Mouse (Mus musculus) forebrain, embryonic 10.5 days (tissue): Measurements from ENCODE around the gene Ccdc162. TPM values are rescaled to one million over a fixed set of nuclear protein-coding genes. Genes with fewer than 3 reads are reported as not detected.
A peak's percentile ranks its signal among the peaks of the same experiment; 100 is the strongest.

Source experiments
- DNase-seq: peaks from one replicate; pipeline ENCODE4 v3.0.0-alpha.2; 2017; ENCODE audit warnings: low spot score; ENCODE audit errors: extremely low spot score
- H3K27ac ChIP-seq: fragments of 300-500 bp; sonication (generic); 2 replicates; pipeline ENCODE4 v1.5.1; 2016; ENCODE audit warnings: mild to moderate bottlenecking
- H3K27me3 ChIP-seq: fragments of 300-500 bp; sonication (generic); 2 replicates; pipeline ENCODE4 v1.6.1; 2016; ENCODE audit warnings: mild to moderate bottlenecking; ENCODE audit not compliant: poor library complexity, severe bottlenecking
- H3K36me3 ChIP-seq: fragments of 300-500 bp; sonication (generic); replicated peaks from 2 replicates; pipeline ENCODE4 v1.6.1; 2016; ENCODE audit warnings: mild to moderate bottlenecking, moderate library complexity
- H3K4me1 ChIP-seq: fragments of 300-500 bp; sonication (generic); 2 replicates; pipeline ENCODE4 v1.6.1; 2016
- H3K4me3 ChIP-seq: fragments of 300-500 bp; sonication (generic); 2 replicates; pipeline ENCODE4 v1.5.1; 2016; ENCODE audit warnings: mild to moderate bottlenecking, moderate library complexity
- H3K9me3 ChIP-seq: fragments of 300-500 bp; sonication (generic); 2 replicates; pipeline ENCODE4 v1.6.1; 2016; ENCODE audit warnings: mild to moderate bottlenecking, moderate library complexity
- WGBS: fragments of 180-500 bp; shearing (Covaris S2); methylation state at CpG from one replicate; pipeline ENCODE4 v1.1.7; 2016; 5-methylcytosine and 5-hydroxymethylcytosine counted together
- polyA plus RNA-seq: library from polyadenylated mRNA; unstranded; fragments of >200 nt; fragmentation: Nextera tagmentation; extraction: Ambion mirVana; gene quantifications from 2 replicates; pipeline ENCODE4 v1.2.1, GENCODE M21; 2016

The Ccdc162 gene
- polyA plus RNA-seq, 1 experiment from 2014 or later: 0.68 TPM

DNA sequence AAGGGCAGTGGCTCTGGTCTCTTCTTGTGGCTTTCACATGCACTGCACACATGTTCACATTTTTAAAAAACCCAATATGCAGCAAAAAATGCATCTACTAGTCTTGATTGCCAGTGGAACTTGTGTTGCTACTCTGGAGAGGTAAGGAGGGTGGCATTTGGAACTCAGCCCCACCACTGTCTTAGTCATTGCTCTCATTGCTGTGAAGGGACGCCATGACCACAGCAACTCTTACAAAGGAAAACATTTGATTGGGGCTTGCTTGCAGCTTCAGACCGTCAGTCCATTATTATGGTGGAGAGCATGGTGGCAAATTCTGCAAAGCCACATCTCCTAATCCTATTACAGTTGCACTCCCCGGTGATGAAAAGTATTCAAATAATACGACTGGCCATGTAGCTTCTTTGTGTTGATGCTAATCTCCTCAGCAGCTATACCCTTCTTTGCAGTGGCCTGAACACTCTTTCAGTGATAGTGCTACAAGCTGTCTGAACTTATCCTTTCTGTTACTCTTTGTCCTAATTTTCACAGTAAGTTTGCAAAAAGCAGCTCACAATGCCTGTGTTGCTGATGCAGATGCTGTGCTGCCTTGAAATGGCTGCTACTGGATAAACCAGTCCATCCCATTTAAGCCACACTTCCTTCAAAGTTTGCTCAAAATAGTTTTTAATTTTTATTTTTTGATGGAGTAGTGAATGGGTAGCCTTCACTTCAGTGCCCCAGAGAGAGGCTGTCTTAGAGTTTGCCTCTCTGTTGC, 179.0 kb downstream of the Ccdc162 start:
- no peak overlapping the region for H3K4me3 ChIP-seq
- 71% methylated on average over 4 of the region's 4 CpGs for WGBS
- H3K36me3 ChIP-seq: peaks cover 69% of the 10 kb centered on the region
- H3K27me3 ChIP-seq: no peaks in the 10 kb centered on the region
- no peak for DNase-seq
- peaks cover 9% of the 10 kb centered on the region; the same call in 1 of the 2 replicates for H3K9me3 ChIP-seq
- no peak overlapping the region for H3K27ac ChIP-seq
- no peaks in the 10 kb centered on the region for H3K4me1 ChIP-seq

DNA sequence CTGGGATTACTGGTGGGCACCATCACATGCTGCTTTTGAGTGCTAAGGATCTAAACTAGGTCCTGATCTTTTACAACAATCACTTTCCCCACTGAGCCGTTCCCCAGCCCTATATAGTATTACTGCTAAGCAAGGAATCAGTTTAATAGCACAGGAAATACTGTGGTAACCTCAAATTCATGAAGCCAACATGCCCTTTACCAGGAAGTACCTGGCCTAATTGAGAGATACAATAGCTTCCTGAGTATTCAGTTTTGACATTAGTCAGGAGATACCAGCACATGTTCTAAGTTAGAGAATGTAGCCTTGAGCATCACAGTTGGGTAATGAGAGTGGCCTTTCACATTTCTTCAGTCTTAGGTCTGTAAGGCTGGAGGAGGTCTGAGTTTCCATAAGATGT, 179.7 kb downstream of the Ccdc162 start:
- no peak for DNase-seq
- Histone ChIP-seq H3K9me3 (peaks cover 9% of the 10 kb centered on the region; the same call in 1 of the 2 replicates), H3K36me3 (peaks cover 76% of the 10 kb centered on the region), H3K27ac (no peak overlapping the region), H3K27me3 (no peaks in the 10 kb centered on the region), H3K4me3 (no peak overlapping the region), H3K4me1 (no peaks in the 10 kb centered on the region)
- 94% methylated on average over 1 of the region's 1 CpGs for WGBS

DNA sequence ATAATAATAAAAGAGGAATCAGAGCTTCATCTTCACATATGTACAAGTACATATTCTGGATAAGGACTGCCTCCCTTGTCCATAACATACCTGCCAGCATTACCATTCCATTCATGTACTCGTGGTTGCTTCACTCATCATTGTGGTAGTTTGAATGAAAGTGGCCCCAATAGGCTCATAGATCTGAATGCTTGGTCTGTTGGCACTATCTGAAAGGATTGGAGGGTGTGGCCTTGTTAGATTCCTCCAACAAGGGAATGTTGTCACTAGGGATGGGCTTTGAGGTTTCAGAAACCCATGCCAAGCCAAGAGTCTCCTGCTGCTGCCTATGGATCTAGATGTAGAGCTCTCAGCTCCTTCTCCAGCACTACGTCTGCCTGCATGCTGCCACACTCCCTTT, 180.4 kb downstream of the Ccdc162 start:
- peaks cover 9% of the 10 kb centered on the region; the same call in 1 of the 2 replicates for H3K9me3 ChIP-seq
- 92% methylated on average over 2 of the region's 2 CpGs for WGBS
- no peaks in the 10 kb centered on the region for H3K4me1 ChIP-seq
- no peaks in the 10 kb centered on the region for H3K27me3 ChIP-seq
- no peak overlapping the region for H3K27ac ChIP-seq
- no peak for DNase-seq
- H3K36me3 ChIP-seq: peaks cover 83% of the 10 kb centered on the region
- H3K4me3 ChIP-seq: no peak overlapping the region

DNA sequence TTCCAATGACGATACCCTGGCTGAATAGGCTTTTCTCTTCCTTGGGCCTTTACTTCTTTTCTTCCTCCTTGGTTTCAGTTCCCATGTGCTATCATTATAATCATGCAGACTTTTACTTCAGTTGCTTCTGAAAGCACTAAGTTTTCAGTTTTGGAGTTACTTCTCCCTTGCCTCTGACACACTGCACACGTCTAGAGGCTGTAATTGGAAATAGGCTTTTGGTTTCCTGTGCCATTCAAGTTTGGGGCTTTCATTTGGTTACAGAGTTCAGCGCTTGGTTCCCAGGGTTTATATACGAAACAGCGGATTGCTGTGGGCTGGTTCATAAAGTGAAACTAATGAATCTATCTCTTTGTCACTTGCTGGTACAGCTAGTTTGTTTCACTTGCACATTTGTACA, 186.5 kb downstream of the Ccdc162 start:
- DNase-seq: no peak
- Histone ChIP-seq H3K4me1 (no peaks in the 10 kb centered on the region), H3K36me3 (peaks cover 98% of the 10 kb centered on the region), H3K27me3 (no peaks in the 10 kb centered on the region), H3K27ac (no peak overlapping the region), H3K9me3 (peaks cover 6% of the 10 kb centered on the region; the same call in 1 of the 2 replicates), H3K4me3 (no peak overlapping the region)
- WGBS: 93% methylated on average over 5 of the region's 5 CpGs

DNA sequence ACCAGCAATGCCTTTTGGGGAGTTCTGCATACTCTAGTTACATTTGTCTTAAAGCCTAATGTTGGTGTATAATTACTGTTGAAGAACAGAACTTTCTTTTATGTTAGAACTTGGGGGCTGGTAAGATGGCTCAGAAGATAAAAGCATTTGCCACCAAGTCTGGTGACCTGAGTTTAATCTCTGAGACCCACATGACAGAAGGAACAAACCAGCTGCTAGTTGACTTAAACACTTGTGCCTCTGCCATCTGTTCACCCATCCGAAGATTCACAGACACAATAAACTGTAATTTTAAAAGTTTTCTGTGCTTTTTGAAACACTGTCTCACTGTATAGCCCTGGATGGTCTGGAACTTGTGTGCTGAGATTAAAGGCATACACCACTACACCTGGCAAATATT, 190.7 kb downstream of the Ccdc162 start:
- 90% methylated on average over 1 of the region's 1 CpGs for WGBS
- Histone ChIP-seq H3K9me3 (no peaks in the 10 kb centered on the region), H3K4me1 (peaks cover 28% of the 10 kb centered on the region), H3K27ac (no peak overlapping the region), H3K27me3 (no peaks in the 10 kb centered on the region), H3K4me3 (no peak overlapping the region), H3K36me3 (peaks cover 81% of the 10 kb centered on the region)
- no peak for DNase-seq

DNA sequence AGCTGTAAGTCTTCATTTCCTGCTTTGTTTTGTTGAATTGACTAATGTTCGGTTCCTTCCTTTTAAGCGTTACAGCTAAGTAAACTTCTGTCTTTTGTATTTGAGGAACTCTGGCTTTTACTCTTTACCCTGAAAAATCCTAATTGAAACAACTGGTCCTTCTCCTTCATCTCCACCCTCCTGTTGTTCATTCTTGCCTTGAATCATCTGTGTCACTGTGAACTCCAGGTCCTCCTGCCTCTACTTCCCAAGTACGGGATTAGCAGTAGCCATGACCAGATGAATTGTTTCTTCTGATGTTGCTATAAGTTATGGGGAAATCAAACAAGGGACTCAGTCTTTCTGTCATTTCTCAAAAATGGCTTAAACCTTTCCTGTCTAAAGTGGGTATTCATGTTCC, 193.0 kb downstream of the Ccdc162 start:
- no peak overlapping the region for H3K27ac ChIP-seq
- peaks cover 57% of the 10 kb centered on the region for H3K36me3 ChIP-seq
- H3K27me3 ChIP-seq: no peaks in the 10 kb centered on the region
- H3K4me1 ChIP-seq: peaks cover 29% of the 10 kb centered on the region
- 88% methylated on average over 3 of the region's 3 CpGs for WGBS
- no peak for DNase-seq
- no peaks in the 10 kb centered on the region for H3K9me3 ChIP-seq
- no peak overlapping the region for H3K4me3 ChIP-seq

DNA sequence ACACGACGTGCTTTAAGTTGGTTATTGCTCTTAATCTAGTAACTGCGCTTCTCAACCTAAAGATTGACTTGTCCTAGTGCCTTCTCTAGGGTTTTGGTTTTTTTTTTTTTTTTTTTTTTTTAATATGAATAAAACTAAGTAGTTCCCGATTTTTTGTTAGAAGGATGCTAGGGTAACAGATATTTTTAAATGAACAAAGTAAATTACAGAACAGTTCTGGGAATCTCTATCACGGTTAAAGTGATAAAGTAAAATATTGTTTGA, 196.1 kb downstream of the Ccdc162 start:
- H3K27ac ChIP-seq: peak overlapping the region; percentile 99
- H3K9me3 ChIP-seq: no peaks in the 10 kb centered on the region
- no peaks in the 10 kb centered on the region for H3K27me3 ChIP-seq
- H3K36me3 ChIP-seq: peaks cover 29% of the 10 kb centered on the region
- no peak for DNase-seq
- peak overlapping the region; percentile 94 for H3K4me3 ChIP-seq
- peaks cover 36% of the 10 kb centered on the region for H3K4me1 ChIP-seq
- WGBS: 7% methylated on average over 5 of the region's 5 CpGs

DNA sequence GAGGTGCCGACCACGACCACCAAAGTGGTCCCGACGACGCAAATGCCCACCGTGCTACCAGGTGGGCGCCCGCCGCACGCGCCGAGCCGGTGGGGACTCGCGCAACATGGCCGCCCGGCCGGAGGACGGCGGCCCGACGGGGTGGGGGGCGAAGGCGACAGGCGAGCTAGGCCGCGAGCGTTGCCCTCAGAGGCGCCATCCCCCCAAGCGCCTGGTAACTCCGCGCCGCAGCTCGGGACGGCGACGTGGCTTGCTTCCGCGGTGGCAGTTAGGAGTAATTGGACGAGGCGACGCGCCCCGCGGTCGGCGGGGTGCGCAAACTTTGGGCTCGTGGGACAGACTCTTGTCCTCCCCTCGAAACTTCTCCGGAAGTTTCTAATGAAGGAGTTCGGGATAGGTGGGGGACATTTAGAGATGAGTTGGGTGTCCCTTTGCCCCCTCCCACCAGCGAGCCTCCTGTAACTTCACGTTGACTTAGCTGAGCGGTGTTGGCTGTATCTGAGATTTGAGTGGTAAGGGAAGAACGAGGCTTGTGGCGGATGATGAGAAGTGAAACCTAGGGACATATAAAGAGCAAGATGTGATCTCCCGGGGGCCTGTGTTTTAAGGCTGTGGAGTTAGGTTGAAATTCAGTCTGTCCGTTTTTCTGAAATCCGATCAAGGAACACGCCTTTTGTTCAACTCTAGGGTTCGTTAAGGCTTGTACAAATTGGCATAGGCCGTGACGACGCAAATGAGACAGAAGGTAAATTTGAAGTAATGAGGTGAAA, 196.6 kb downstream of the Ccdc162 start:
- DNase-seq: peak; percentile 68
- Histone ChIP-seq H3K27me3 (no peaks in the 10 kb centered on the region), H3K27ac (peak overlapping the region; percentile 99), H3K4me1 (peaks cover 36% of the 10 kb centered on the region), H3K9me3 (no peaks in the 10 kb centered on the region), H3K36me3 (peaks cover 24% of the 10 kb centered on the region), H3K4me3 (peak overlapping the region; percentile 94)
- under 1% methylated on average over 65 of the region's 65 CpGs for WGBS

DNA sequence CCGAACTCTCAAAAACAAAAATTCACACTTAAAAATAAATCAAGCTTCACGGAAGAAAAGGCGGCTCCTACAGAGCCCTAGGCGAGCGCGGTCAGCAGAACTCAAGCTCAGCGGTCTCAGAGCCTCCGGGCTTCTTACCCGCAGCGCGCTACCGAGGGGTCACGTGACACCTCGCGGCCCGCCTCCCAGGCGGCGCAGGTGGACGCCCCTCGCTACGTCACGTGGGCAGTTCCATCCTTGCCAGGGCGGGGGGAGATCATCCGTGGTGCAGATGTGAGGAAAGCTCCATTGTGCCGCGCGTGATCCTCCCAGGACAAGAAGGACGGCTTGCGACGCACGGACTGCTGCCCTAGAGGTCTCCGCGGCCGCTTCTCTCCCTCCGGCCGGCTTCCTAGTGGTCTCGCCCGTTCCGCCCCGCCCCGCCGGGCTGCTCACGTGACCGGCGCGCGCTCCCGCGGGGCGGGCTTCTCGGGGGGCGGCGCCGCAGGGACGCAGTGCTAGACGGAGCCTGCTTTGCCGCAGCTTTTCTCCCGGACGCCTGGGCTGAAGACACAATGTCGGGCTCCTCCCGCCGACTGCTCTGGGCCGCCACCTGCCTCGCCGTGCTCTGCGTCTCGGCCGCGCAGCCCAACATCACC, 197.3 kb downstream of the Ccdc162 start, which contains the start of gene Cd164:
Gene Cd164 (plus strand): TSS at position 434 of the 638 bp plus-strand sequence.
- peak within 1 kb of the TSS; percentile 94 for H3K4me3 ChIP-seq
- H3K27ac ChIP-seq: peak within 1 kb of the TSS; percentile 99
- H3K27me3 ChIP-seq: no peaks in the 10 kb centered on the region
- no peaks in the 10 kb centered on the region for H3K9me3 ChIP-seq
- peak; percentile 94 for DNase-seq
- under 1% methylated on average over 69 of the region's 69 CpGs for WGBS
- peaks cover 36% of the 10 kb centered on the region for H3K4me1 ChIP-seq
- H3K36me3 ChIP-seq: peaks cover 17% of the 10 kb centered on the region

DNA sequence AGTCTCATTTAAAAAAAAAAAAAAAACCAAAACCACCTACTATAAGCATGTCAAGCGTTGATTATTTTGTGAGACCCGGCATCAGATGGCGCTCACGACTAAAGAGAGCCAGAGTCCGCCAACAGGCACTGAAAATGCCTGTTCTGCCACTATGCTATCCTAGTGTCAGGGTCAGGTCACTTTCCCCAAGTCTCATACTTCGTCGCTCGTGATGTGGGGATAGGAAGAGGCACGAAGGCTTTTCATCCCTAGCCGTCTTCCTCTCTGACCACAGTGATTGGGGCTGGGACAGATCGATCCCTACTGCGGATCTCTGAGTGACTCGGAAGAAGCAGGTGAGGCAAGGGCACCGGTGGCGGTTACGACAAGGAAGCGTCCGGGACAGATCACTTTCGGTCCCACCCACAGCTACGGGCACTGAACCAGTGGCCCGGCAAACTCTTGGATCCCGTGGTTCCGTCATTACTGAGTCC, 197.9 kb downstream of the Ccdc162 start:
- Histone ChIP-seq H3K9me3 (no peaks in the 10 kb centered on the region), H3K4me1 (peaks cover 36% of the 10 kb centered on the region), H3K27ac (peak overlapping the region; percentile 99), H3K36me3 (peaks cover 11% of the 10 kb centered on the region), H3K4me3 (peak overlapping the region; percentile 94), H3K27me3 (no peaks in the 10 kb centered on the region)
- no peak for DNase-seq
- WGBS: 0% methylated on average over 23 of the region's 23 CpGs

DNA sequence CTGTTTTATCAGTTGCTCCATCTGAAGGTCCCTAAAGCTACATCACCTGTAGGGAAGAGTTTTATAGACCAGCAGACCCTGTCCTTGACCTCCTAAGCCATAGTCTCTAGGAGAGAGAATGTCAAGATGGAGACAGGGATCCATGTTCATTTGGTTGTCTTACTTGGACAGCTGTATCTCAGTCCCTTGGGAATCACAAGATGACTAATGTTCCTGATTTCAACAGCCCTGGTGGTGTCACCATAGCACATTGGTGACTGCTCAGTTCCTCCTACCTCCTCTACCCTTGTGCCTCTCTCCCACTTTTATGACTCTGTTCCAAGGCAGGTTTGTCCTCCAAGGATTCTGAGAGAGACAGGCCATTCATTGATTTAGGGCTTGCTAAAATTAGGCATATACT, 201.5 kb downstream of the Ccdc162 start:
- H3K36me3 ChIP-seq: no peaks in the 10 kb centered on the region
- H3K4me3 ChIP-seq: no peak overlapping the region
- no peak for DNase-seq
- no peak overlapping the region for H3K27ac ChIP-seq
- H3K27me3 ChIP-seq: no peaks in the 10 kb centered on the region
- peaks cover 6% of the 10 kb centered on the region for H3K4me1 ChIP-seq
- no peaks in the 10 kb centered on the region for H3K9me3 ChIP-seq

DNA sequence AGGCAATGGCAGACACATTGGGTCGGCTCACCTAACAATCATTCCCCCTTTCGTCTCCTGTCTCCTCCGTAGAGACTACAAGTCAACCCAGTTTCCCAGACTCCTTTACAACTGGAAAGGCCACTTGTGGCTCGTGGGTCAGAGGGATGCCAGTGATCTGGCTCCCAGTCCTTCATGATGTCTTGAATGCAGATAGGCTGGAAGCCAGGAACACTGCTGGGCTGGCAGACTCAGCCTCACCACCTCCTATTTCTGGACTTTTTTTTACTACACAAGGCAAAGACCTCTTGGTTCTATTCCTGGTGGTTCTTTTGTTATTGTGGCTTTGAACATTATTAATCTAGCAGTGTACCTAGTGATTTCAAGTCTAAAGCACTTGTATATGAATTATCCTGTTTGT, 202.1 kb downstream of the Ccdc162 start:
- Histone ChIP-seq H3K4me3 (no peak overlapping the region), H3K27me3 (no peaks in the 10 kb centered on the region), H3K4me1 (peaks cover 6% of the 10 kb centered on the region), H3K27ac (no peak overlapping the region), H3K9me3 (no peaks in the 10 kb centered on the region), H3K36me3 (no peaks in the 10 kb centered on the region)
- DNase-seq: no peak
- WGBS: 79% methylated on average over 4 of the region's 4 CpGs

DNA sequence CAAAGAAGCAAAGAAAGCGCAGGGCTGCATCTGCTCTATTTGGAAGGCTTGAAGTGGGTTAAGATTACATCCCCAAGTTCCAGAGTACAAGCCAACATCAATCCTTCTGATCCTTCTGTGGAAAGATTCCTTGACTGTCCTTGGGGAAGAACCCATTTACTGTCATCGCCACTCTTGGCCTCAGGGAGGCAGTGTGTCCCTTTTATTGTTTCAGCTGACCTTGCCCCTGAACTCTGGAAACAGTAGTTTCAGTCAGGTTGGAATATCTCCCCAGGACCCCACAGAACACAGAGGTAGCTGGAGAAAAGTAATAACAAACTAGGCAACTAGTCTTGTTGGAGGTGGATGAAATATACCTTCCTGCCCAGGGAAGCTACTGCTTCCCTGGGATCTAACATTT, 207.3 kb downstream of the Ccdc162 start:
- no peaks in the 10 kb centered on the region for H3K36me3 ChIP-seq
- 41% methylated on average over 2 of the region's 2 CpGs for WGBS
- no peak overlapping the region for H3K4me3 ChIP-seq
- H3K27ac ChIP-seq: no peak overlapping the region
- no peaks in the 10 kb centered on the region for H3K27me3 ChIP-seq
- H3K4me1 ChIP-seq: no peaks in the 10 kb centered on the region
- no peaks in the 10 kb centered on the region for H3K9me3 ChIP-seq
- DNase-seq: no peak
